Mouse (Mus musculus) megakaryocyte, embryonic 14.5 days (primary cell): ENCODE measurements around the gene Gna12.

Source experiments
- FLI1 ChIP-seq: IDR thresholded peaks from 2 replicates; pipeline ENCODE4 v1.6.1; 2012; ENCODE audit warnings: low read length, inconsistent platforms, mixed read lengths
- GATA1 ChIP-seq: IDR thresholded peaks from 3 replicates; pipeline ENCODE4 v1.6.1; 2012; ENCODE audit warnings: mixed read lengths, low read length, inconsistent platforms, borderline replicate concordance

GRCm38 (mm10) chr5:140801782-140802181 lies 28.4 kb downstream of the Gna12 start:
- no peak for TF ChIP-seq GATA1
- TF ChIP-seq FLI1, result no peak
